Mouse (Mus musculus): ENCODE results near the gene Clic5.

DNA sequence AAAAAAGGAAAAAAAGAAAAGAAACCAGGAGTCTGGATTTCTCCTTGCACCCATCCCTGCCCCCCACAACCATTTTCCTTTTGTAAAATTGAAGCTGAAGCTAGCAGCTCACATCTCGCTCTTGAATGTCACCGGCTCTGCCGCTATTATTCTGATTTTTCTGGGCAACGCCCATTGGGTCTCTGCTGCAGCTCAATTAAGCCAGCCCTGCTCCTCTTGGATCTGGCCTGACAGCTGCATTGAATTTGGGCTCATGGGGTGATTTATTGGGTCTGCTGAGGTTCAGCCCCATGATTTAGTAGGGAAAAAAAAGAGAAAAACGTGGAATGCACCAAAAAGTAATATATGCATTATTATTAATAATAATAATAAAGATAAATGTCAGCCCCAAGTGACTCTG, 111.9 kb downstream of the Clic5 start:
- TF ChIP-seq CTCF (IDR thresholded peaks at IDR 0.05) (no peak), EP300 (IDR thresholded peaks at IDR 0.05) (no peak)

All from lung, postnatal 0 days (tissue).